28 mouse cellular contexts compared by ENCODE assay signal in the genomic region with DNA sequence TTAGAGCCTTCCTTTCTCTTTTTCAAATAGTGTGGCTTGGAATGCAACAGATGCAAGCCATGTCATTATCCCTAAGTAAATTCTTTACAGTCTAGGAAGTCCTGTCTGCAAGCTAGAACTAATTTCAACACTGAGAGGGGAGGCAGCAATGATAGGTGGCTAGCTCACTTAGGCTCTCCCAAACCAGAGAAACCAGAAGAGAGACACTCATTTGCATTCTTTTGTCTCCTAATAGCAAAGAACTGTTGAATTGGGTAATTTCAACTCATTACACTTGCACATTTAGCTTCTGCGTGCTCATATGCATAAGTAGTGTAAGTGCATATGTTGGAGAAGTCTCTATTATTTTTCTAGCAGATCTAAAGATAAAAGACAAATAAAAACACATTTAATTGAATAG. TPM values are rescaled to one million over a fixed set of nuclear protein-coding genes. Genes with fewer than 3 reads are reported as not detected.
"Had no signal": no experiment of that assay in that cellular context is flagged by ENCODE, and none has a peak within 500 bp of the region (broad histone marks: within the 10 kb centered on the region; RNA-seq: fewer than 3 reads in every experiment).

No protein-coding gene starts in this region.

- DNase-seq: gastrocnemius, adult 2 months; gastrocnemius, postnatal 10 days; gastrocnemius, postnatal 25 days; heart, adult 11 months; heart, postnatal 10 days; heart, postnatal 4 days; kidney, adult 18-20 months; kidney, adult 8-10 months; kidney, postnatal 14 days; kidney, postnatal 36 days; liver; liver, embryonic 13.5 days; liver, postnatal 0 days had no signal

- H3K27me3 ChIP-seq: heart, embryonic 12.5 days; hindbrain, embryonic 12.5 days; intestine, embryonic 15.5 days; limb, embryonic 12.5 days; liver, embryonic 13.5 days; liver, embryonic 15.5 days had no signal

- H3K4me3 ChIP-seq: gastrocnemius, adult 2 months; heart, embryonic 10.5 days; heart, embryonic 12.5 days; hindbrain, embryonic 10.5 days; hindbrain, embryonic 12.5 days; intestine, embryonic 15.5 days; left cerebral cortex, adult 2 months; limb, embryonic 10.5 days; limb, embryonic 12.5 days; liver, embryonic 13.5 days; liver, embryonic 15.5 days had no signal

- ATAC-seq: hindbrain, embryonic 16.5 days; inflammation-experienced regulatory T-cells, adult 6 months; intestine, embryonic 15.5 days; intestine, postnatal 0 days; liver, postnatal 0 days had no signal

- H3K4me2 ChIP-seq: heart, embryonic 12.5 days; hindbrain, embryonic 12.5 days; hindbrain, embryonic 14.5 days; intestine, embryonic 15.5 days; limb, embryonic 12.5 days; liver, embryonic 11.5 days; liver, embryonic 13.5 days; liver, embryonic 15.5 days had no signal

- H3K9me3 ChIP-seq: heart, embryonic 10.5 days; heart, embryonic 12.5 days; hindbrain, embryonic 10.5 days; hindbrain, embryonic 12.5 days; intestine, embryonic 15.5 days; limb, embryonic 10.5 days; limb, embryonic 12.5 days; liver, embryonic 13.5 days; liver, embryonic 15.5 days had no signal

- H3K27ac ChIP-seq: gastrocnemius, adult 2 months; heart, embryonic 10.5 days; hindbrain, embryonic 10.5 days; hindbrain, embryonic 12.5 days; hindbrain, embryonic 14.5 days; intestine, embryonic 15.5 days; kidney, postnatal 0 days; left cerebral cortex, adult 2 months; limb, embryonic 10.5 days; limb, embryonic 12.5 days; liver, embryonic 13.5 days; liver, embryonic 15.5 days had no signal

- H3K4me1 ChIP-seq: heart, embryonic 10.5 days; heart, embryonic 12.5 days; hindbrain, embryonic 10.5 days; hindbrain, embryonic 12.5 days; intestine, embryonic 15.5 days; limb, embryonic 10.5 days; limb, embryonic 12.5 days; liver, embryonic 13.5 days; liver, embryonic 15.5 days had no signal

- H3K9ac ChIP-seq: heart, embryonic 12.5 days; hindbrain, embryonic 12.5 days; hindbrain, embryonic 14.5 days; intestine, embryonic 15.5 days; limb, embryonic 12.5 days; liver, embryonic 13.5 days; liver, embryonic 15.5 days; liver, postnatal 0 days had no signal

- H3K36me3 ChIP-seq: heart, embryonic 10.5 days; heart, embryonic 12.5 days; hindbrain, embryonic 10.5 days; hindbrain, embryonic 12.5 days; intestine, embryonic 15.5 days; limb, embryonic 10.5 days; limb, embryonic 12.5 days; liver, embryonic 13.5 days; liver, embryonic 15.5 days had no signal

RNA-seq across cellular contexts. Expression of gene Gabrb3, which starts 28.7 kb away (rescaled TPM):
- total RNA-seq: gastrocnemius, postnatal 25 days had no signal
- polyA plus RNA-seq: inflammation-experienced regulatory T-cells, adult 6 months; liver, postnatal 0 days had no signal
